Mouse (Mus musculus) intestine, embryonic 14.5 days (tissue): Measurements from ENCODE around the gene Chn1. TPM values are rescaled to one million over a fixed set of nuclear protein-coding genes. Genes with fewer than 3 reads are reported as not detected.

Source experiments
- ATAC-seq: fragments of 200-750 bp; cut with Nextera tagmentation; replicated peaks from 2 replicates; pipeline ENCODE4 v1.8.0; 2017; ENCODE audit warnings: low read depth, moderate number of reproducible peaks, moderate TSS enrichment, moderate library complexity; ENCODE audit not compliant: low FRiP score, low TSS enrichment
- DNase-seq: peaks from one replicate; pipeline ENCODE4 v3.0.0-alpha.2; 2018; ENCODE audit warnings: low spot score
- H3K27ac ChIP-seq: fragments of 300-500 bp; sonication (generic); 2 replicates; pipeline ENCODE4 v1.5.1; 2014; ENCODE audit warnings: low read depth, mild to moderate bottlenecking, control low read depth
- H3K27me3 ChIP-seq: fragments of 300-500 bp; sonication (generic); replicated peaks from 2 replicates; pipeline ENCODE4 v1.6.1; 2014; ENCODE audit warnings: low read length, control low read depth; ENCODE audit not compliant: control insufficient read depth, insufficient read depth
- H3K36me3 ChIP-seq: fragments of 300-500 bp; sonication (generic); 2 replicates; pipeline ENCODE4 v1.6.1; 2014; ENCODE audit warnings: low read length, control low read depth; ENCODE audit not compliant: control insufficient read depth, insufficient read depth
- H3K4me1 ChIP-seq: fragments of 300-500 bp; sonication (generic); replicated peaks from 2 replicates; pipeline ENCODE4 v1.6.1; 2014; ENCODE audit warnings: low read length, control low read depth, mixed read lengths; ENCODE audit not compliant: control insufficient read depth, insufficient read depth
- H3K4me2 ChIP-seq: fragments of 300-500 bp; sonication (generic); 2 replicates; pipeline ENCODE4 v1.6.1; 2014; ENCODE audit warnings: low read length
- H3K4me3 ChIP-seq: fragments of 300-500 bp; sonication (generic); 2 replicates; pipeline ENCODE4 v1.5.1; 2014; ENCODE audit warnings: low read depth, low read length, control low read depth, mixed read lengths
- H3K9ac ChIP-seq: fragments of 300-500 bp; sonication (generic); 2 replicates; pipeline ENCODE4 v1.6.1; 2014; ENCODE audit warnings: mild to moderate bottlenecking, low read length
- H3K9me3 ChIP-seq: fragments of 300-500 bp; sonication (generic); 2 replicates; pipeline ENCODE4 v1.6.1; 2016; ENCODE audit warnings: low read length, control low read depth; ENCODE audit not compliant: control insufficient read depth
- WGBS: fragments of 180-500 bp; shearing (Covaris S2); extraction: QIAGEN DNeasy Blood & Tissue Kit; methylation state at CpG from one replicate; pipeline ENCODE4 v1.1.7; 2014; 5-methylcytosine and 5-hydroxymethylcytosine counted together
- polyA plus RNA-seq: library from polyadenylated mRNA; unstranded; fragments of >200 nt; fragmentation: Nextera tagmentation; extraction: Ambion mirVana; gene quantifications from 2 replicates; pipeline ENCODE4 v1.2.1, GENCODE M21; 2014

Chn1 gene
- polyA plus RNA-seq, 1 experiment from 2014 or later = 21.5 TPM

DNA sequence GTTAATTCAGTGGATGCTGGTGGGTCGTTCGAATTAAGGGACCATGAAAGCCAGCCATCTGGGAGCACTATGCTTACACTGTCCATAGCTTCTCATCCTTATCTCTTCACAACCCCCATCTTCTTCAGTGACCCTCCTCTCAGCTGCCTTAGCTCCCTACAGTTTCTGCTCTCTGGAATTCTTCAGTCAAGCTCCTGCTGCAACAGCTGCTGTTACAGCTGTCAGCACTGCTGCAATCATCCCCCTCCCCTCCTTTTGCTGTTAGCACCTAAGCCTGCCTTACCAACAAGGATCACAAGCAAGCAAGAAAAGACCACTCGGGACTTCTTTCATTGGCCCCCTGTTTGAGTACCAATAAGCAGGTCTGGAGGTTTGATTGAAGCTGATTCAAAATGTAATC lies 50.2 kb downstream of the Chn1 start:
- no peak overlapping the region for H3K9ac ChIP-seq
- H3K27ac ChIP-seq = no peak overlapping the region
- no peaks in the 10 kb centered on the region for H3K36me3 ChIP-seq
- no peak overlapping the region for H3K4me3 ChIP-seq
- no peak for ATAC-seq
- H3K9me3 ChIP-seq = no peaks in the 10 kb centered on the region
- WGBS = 56% methylated on average over 3 of the region's 3 CpGs
- H3K4me1 ChIP-seq = peaks cover 10% of the 10 kb centered on the region; the same call in 1 of the 2 replicates
- DNase-seq = no peak
- H3K4me2 ChIP-seq = no peak overlapping the region
- no peaks in the 10 kb centered on the region for H3K27me3 ChIP-seq

GRCm38 (mm10) chr2:73721821-73722220 lies 53.3 kb downstream of the Chn1 start:
- no peak for ATAC-seq
- Histone ChIP-seq H3K4me2 (no peak overlapping the region), H3K4me1 (peaks cover 10% of the 10 kb centered on the region; the same call in 1 of the 2 replicates), H3K4me3 (no peak overlapping the region), H3K9me3 (no peaks in the 10 kb centered on the region), H3K36me3 (no peaks in the 10 kb centered on the region), H3K9ac (no peak overlapping the region), H3K27ac (0 out of 2 replicates have a peak overlapping the region, but pooled peaks have one; percentile 2), H3K27me3 (no peaks in the 10 kb centered on the region)
- DNase-seq = no peak
- 35% methylated on average over 4 of the region's 4 CpGs for WGBS

GRCm38 (mm10) chr2:73712481-73712880 lies 62.7 kb downstream of the Chn1 start:
- no peak overlapping the region for H3K4me2 ChIP-seq
- no peaks in the 10 kb centered on the region for H3K9me3 ChIP-seq
- H3K27ac ChIP-seq = no peak overlapping the region
- H3K36me3 ChIP-seq = no peaks in the 10 kb centered on the region
- no peak for DNase-seq
- ATAC-seq = no peak
- H3K4me3 ChIP-seq = no peak overlapping the region
- no peaks in the 10 kb centered on the region for H3K27me3 ChIP-seq
- H3K9ac ChIP-seq = no peak overlapping the region
- H3K4me1 ChIP-seq = no peaks in the 10 kb centered on the region

GRCm38 (mm10) chr2:73693045-73693444 lies 82.1 kb downstream of the Chn1 start:
- no peaks in the 10 kb centered on the region for H3K4me1 ChIP-seq
- 72% methylated on average over 4 of the region's 4 CpGs for WGBS
- ATAC-seq = no peak

DNA sequence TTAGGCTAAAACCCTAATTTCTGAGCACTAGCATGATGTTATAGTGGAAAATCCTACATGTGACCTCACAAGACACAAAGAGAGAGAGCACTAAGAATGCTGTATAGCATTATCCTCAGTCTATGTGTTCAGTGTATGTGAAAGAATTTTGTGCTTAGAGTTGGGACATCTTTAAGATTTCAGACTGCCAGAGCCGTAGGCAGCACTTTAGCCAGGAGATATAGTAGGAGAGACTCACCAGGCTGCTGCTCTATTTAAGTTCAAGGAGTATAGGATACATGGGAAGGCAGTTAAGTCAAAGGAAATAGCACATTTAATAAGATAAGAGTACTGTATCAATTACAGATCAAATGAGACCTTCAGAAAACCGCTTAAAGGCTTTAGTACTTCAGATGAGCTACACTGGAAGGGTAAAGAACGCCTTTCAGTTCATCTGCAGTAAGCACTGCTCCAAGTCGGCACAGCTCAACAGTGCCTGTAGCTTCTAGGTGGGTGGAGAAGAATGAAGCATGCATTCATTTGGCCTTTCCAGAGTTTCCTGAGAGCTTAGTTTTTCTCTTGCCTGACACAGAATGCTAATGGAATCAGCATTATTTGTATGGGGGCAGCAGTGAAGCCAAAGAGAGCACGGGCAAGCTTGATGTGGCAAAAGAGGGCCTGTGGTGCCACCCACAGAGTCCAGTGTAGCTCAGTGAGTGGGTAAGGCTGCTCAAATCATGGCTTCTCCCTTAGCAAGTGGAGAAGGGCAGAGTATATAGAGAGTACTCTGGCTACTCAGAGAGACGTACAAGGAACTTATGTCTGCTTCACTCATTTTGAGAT lies 84.2 kb downstream of the Chn1 start:
- Histone ChIP-seq H3K9me3 (no peaks in the 10 kb centered on the region), H3K9ac (no peak overlapping the region), H3K36me3 (no peaks in the 10 kb centered on the region), H3K4me2 (no peak overlapping the region), H3K4me1 (no peaks in the 10 kb centered on the region), H3K27me3 (no peaks in the 10 kb centered on the region), H3K27ac (no peak overlapping the region), H3K4me3 (no peak overlapping the region)
- WGBS = 89% methylated on average over 6 of the region's 6 CpGs
- DNase-seq (no peak), ATAC-seq (no peak)

More at GRCm38 (mm10) chr2:73693045-73693444, 82.1 kb downstream of the Chn1 start:
- Histone ChIP-seq H3K27me3 (no peaks in the 10 kb centered on the region), H3K9ac (no peak overlapping the region), H3K36me3 (no peaks in the 10 kb centered on the region), H3K9me3 (no peaks in the 10 kb centered on the region), H3K27ac (no peak overlapping the region), H3K4me2 (no peak overlapping the region), H3K4me3 (no peak overlapping the region)
- DNase-seq = no peak

DNA sequence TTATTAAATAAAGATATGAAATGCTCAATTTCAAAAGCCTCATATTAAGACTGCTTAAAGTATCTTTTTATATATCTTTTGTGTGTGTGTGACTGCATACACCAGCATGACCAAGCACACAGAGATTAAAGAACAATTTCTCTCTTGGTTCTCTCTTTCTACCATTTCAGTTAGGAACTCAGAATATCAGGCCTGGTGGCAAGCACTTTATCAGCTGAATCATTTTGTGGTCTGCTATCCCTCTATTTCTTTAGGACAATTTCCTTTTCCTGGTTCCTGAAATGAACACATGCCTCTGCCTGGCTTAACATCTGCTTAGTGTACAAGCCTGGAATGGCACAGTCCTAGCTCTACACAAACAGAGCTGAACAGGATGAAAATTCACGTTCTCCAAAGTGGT lies 92.6 kb downstream of the Chn1 start:
- no peaks in the 10 kb centered on the region for H3K4me1 ChIP-seq
- WGBS = 17% methylated on average over 1 of the region's 1 CpGs
- no peaks in the 10 kb centered on the region for H3K9me3 ChIP-seq
- no peak overlapping the region for H3K4me2 ChIP-seq
- no peak for ATAC-seq
- no peaks in the 10 kb centered on the region for H3K27me3 ChIP-seq
- no peaks in the 10 kb centered on the region for H3K36me3 ChIP-seq
- no peak overlapping the region for H3K9ac ChIP-seq
- DNase-seq = no peak
- H3K4me3 ChIP-seq = no peak overlapping the region
- no peak overlapping the region for H3K27ac ChIP-seq

DNA sequence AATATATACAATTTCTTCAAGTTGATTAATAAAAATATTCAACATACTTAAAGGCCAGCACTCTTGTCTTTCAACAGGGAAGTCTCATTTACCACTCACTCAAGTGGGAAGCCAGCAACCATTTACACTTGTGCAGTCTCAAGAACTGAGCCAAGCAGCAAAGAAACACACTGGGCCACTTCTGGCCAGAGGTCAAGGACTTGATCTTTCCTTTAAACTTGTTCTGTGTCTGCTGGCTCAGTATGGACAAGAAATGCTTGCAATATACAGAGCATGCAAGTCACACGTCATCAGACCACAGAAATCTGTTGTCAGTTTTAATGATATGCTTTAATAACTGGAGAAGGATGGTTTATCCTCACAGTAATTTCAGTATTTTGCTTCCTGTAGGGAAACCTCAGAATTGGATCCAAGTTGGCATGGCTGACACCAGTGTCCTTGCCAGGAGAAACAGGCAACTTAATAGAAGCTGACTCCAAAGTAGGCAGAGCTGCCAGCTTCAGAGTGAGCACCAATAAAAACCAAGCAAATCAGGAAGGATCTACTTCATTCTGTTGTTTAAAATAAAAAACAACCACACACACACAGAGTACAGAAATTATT lies 94.6 kb downstream of the Chn1 start:
- Histone ChIP-seq H3K4me2 (no peak overlapping the region), H3K4me1 (no peaks in the 10 kb centered on the region), H3K4me3 (no peak overlapping the region), H3K27ac (no peak overlapping the region), H3K36me3 (no peaks in the 10 kb centered on the region), H3K27me3 (no peaks in the 10 kb centered on the region), H3K9me3 (no peaks in the 10 kb centered on the region), H3K9ac (no peak overlapping the region)
- DNase-seq (no peak), ATAC-seq (no peak)
- WGBS = 76% methylated on average over 1 of the region's 1 CpGs

DNA sequence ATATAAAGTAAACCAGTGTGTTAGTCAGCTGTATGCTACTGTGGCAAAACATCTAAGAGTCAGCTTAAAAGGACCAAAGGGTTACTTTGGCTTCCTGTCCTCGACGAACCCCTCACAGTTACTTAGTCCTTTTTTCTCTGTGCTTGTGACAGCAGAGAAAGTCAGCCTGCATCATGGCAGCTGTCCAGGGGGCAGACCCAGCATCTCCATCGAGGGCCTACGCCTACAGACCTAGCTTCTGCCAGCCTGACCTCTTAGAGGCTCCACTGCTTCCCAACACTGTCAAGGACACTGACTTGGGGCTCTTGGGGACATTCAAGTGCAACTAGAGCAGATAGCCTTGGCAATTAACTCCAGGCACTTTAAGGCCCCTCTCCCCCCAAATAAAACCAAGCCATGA lies 106.5 kb downstream of the Chn1 start:
- no peaks in the 10 kb centered on the region for H3K27me3 ChIP-seq
- H3K9me3 ChIP-seq = no peaks in the 10 kb centered on the region
- no peak overlapping the region for H3K4me2 ChIP-seq
- DNase-seq (no peak), ATAC-seq (no peak)
- WGBS = 67% methylated on average over 4 of the region's 4 CpGs
- H3K4me3 ChIP-seq = no peak overlapping the region
- H3K36me3 ChIP-seq = no peaks in the 10 kb centered on the region
- no peak overlapping the region for H3K27ac ChIP-seq
- H3K9ac ChIP-seq = no peak overlapping the region
- H3K4me1 ChIP-seq = no peaks in the 10 kb centered on the region
